Mouse (Mus musculus) forebrain, embryonic 11.5 days (tissue): ENCODE results near the gene Ndufa7. TPM values are rescaled to one million over a fixed set of nuclear protein-coding genes. Genes with fewer than 3 reads are reported as not detected.
"Not testable (repeated sequence)": the region's sequence is repeated elsewhere in the genome, so short reads cannot be mapped to it uniquely, and the experiment has no call there.

Source experiments
- ATAC-seq: fragments of 200-750 bp; cut with Nextera tagmentation; replicated peaks from 2 replicates; pipeline ENCODE4 v1.8.0; 2017; ENCODE audit warnings: moderate TSS enrichment; ENCODE audit not compliant: low FRiP score
- DNase-seq: peaks from one replicate; pipeline ENCODE4 v3.0.0-alpha.2; 2017; ENCODE audit warnings: low spot score
- H3K27ac ChIP-seq: fragments of 300-500 bp; sonication (generic); 2 replicates; pipeline ENCODE4 v1.5.1; 2014; ENCODE audit warnings: low read depth, low read length
- H3K27me3 ChIP-seq: fragments of 300-500 bp; sonication (generic); 2 replicates; pipeline ENCODE4 v1.6.1; 2014; ENCODE audit warnings: mild to moderate bottlenecking, low read length, mixed read lengths; ENCODE audit not compliant: control insufficient read depth, insufficient read depth
- H3K36me3 ChIP-seq: fragments of 300-500 bp; sonication (generic); 2 replicates; pipeline ENCODE4 v1.6.1; 2014; ENCODE audit warnings: mild to moderate bottlenecking, low read length, moderate library complexity, mixed read lengths; ENCODE audit not compliant: control insufficient read depth, insufficient read depth
- H3K4me1 ChIP-seq: fragments of 300-500 bp; sonication (generic); replicated peaks from 2 replicates; pipeline ENCODE4 v1.6.1; 2014; ENCODE audit warnings: low read length, mixed read lengths; ENCODE audit not compliant: control insufficient read depth, insufficient read depth
- H3K4me2 ChIP-seq: fragments of 300-500 bp; sonication (generic); 2 replicates; pipeline ENCODE4 v1.6.1; 2014; ENCODE audit warnings: low read depth, mild to moderate bottlenecking, low read length, moderate library complexity, mixed read lengths; ENCODE audit not compliant: severe bottlenecking
- H3K4me3 ChIP-seq: fragments of 300-500 bp; sonication (generic); 2 replicates; pipeline ENCODE4 v1.5.1; 2014; ENCODE audit warnings: low read depth, low read length
- H3K9ac ChIP-seq: fragments of 300-500 bp; sonication (generic); 2 replicates; pipeline ENCODE4 v1.6.1; 2014; ENCODE audit warnings: low read length
- H3K9me3 ChIP-seq: fragments of 300-500 bp; sonication (generic); 2 replicates; pipeline ENCODE4 v1.6.1; 2016; ENCODE audit warnings: low read length, mixed read lengths; ENCODE audit not compliant: control insufficient read depth
- WGBS: fragments of 180-500 bp; shearing (Covaris S2); extraction: QIAGEN DNeasy Blood & Tissue Kit; methylation state at CpG from one replicate; pipeline ENCODE4 v1.1.7; 2014; 5-methylcytosine and 5-hydroxymethylcytosine counted together
- microRNA-seq: library from miRNA; unstranded; fragments of <30 nt; microRNA quantifications from one replicate; pipeline ENCODE4, GENCODE M21; 2016; ENCODE audit not compliant: insufficient number of aligned reads
- polyA plus RNA-seq: library from polyadenylated mRNA; unstranded; fragments of >200 nt; fragmentation: Nextera tagmentation; extraction: Ambion mirVana; gene quantifications from 2 replicates; pipeline ENCODE4 v1.2.1, GENCODE M21; 2014

The Ndufa7 gene
- polyA plus RNA-seq, 1 experiment from 2014 or later = 374 TPM

DNA sequence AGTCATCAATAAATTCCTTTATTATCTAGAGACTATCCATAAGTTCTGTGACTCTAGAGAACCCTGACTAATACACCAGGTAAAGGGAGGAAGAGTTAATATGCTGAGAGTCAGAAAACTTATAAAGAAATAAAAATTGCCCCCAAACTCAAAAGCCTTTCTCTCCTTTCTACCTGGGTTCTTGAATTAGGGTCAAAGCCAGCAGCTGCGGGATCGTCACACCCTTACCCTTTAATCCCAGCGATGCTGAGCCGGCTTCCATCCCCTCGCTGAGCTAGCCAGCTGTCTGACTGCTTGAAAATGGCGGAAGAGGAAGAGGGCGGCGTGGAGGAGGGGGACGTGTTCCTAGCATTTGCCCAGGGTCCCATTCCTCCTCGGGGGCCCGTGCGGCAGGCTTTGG is 49.2 kb downstream of the Ndufa7 start, which contains the start of gene Gm7029:
Gm7029 (plus strand) TSS at position 301 of the 400 bp plus-strand sequence.
- not testable (repeated sequence) for H3K27me3 ChIP-seq, H3K4me2 ChIP-seq, DNase-seq, H3K4me3 ChIP-seq, H3K36me3 ChIP-seq, ATAC-seq, H3K27ac ChIP-seq, H3K4me1 ChIP-seq, H3K9ac ChIP-seq, H3K9me3 ChIP-seq
- 94% methylated on average over 5 of the region's 12 CpGs for WGBS

DNA sequence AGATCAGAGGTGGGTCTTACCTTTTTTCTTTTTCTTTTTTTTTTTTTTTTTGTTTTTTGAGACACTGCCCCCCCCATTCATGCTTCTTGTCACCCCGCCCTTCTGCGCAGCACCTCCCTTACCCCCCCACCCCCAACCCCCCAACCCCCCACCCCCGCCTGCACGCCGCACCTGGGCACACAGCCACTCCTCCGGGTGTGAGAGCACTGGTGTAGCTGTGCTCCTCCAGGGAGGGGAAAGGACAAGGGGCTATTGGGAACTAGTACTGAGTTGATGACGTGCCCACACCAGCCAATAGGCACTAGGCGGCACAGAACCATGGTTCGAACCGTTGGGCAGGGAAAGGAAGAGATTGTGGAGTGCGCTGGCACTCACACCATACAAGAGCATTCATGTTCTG is 50.0 kb downstream of the Ndufa7 start:
- H3K27me3 ChIP-seq = no peaks in the 10 kb centered on the region
- H3K4me2 ChIP-seq = no peak overlapping the region
- ATAC-seq = no peak
- no peak overlapping the region for H3K4me3 ChIP-seq
- H3K36me3 ChIP-seq = no peaks in the 10 kb centered on the region; the same call in 1 of the 2 replicates
- H3K9me3 ChIP-seq = no peaks in the 10 kb centered on the region
- no peak overlapping the region for H3K9ac ChIP-seq
- no peak overlapping the region for H3K27ac ChIP-seq
- H3K4me1 ChIP-seq = no peaks in the 10 kb centered on the region
- 93% methylated on average over 11 of the region's 11 CpGs for WGBS
- DNase-seq = no peak

DNA sequence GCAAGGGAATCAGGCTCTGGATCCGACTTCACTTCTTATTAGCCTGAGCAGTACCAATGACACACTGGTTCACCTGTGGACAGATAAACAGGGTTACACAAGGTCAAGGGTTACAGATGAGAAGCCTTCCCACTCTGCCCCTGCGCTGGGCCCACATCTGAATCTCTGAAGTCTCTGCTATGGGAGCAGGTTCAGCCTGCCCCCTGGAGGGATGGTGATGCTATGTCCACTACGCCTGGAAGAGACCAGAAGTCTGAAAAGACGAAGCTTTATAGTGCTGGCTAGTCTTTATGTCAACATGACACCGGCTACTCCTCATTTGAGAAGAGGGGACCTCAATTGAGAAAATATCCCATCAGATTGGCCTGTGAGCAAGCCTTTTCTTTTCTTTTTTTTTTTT is 51.4 kb downstream of the Ndufa7 start:
- not testable (repeated sequence) for H3K36me3 ChIP-seq, H3K4me3 ChIP-seq
- WGBS = 83% methylated on average over 5 of the region's 5 CpGs

DNA sequence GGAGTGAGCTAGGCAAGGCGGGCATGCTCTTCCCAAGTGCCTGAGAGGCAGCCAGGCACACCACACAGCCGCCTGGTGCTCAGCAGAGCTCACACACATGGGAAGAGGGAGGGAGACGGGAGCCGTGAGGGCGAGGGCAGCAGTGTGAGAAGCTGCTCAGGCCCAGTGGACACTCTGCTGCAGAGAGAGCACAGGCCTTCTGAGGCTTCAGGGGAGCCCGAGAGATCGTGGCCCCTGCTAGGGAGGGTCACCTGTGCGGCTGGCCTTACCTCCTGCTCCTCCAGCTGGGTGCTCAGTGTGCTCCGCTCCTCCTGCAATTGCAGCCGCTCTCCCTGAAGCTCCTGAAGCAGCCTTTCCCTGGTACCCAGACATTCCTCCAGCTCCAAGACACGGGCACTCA is 59.9 kb downstream of the Ndufa7 start:
- not testable (repeated sequence) for H3K4me1 ChIP-seq, H3K9me3 ChIP-seq, H3K27ac ChIP-seq, H3K36me3 ChIP-seq, H3K4me3 ChIP-seq, DNase-seq, H3K4me2 ChIP-seq, ATAC-seq, H3K9ac ChIP-seq, H3K27me3 ChIP-seq
- 93% methylated on average over 9 of the region's 11 CpGs for WGBS

More for the DNA sequence above, 51.4 kb downstream of the Ndufa7 start:
- not testable (repeated sequence) for DNase-seq, H3K27ac ChIP-seq, H3K27me3 ChIP-seq, ATAC-seq, H3K9ac ChIP-seq, H3K4me2 ChIP-seq, H3K9me3 ChIP-seq, H3K4me1 ChIP-seq

DNA sequence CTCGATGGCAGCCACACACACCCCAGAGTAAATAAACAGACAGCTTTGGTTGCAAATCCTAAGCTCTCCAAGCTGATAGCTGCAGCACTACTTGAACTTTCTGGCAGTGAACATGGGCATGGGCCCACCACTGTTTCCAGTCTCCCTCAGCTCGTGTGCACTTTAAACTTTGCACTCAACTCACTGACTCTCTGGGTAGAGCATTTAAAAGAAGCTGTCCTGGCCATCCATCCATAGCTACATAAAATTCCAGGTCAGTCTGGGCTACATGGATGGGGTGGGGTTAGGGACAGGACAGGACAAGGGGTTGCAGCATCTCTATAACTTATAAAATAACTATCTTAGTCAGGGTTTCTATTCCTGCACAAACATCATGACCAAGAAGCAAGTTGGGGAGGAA is 63.4 kb downstream of the Ndufa7 start:
- not testable (repeated sequence) for H3K27me3 ChIP-seq, DNase-seq, H3K4me2 ChIP-seq, H3K9me3 ChIP-seq, H3K4me3 ChIP-seq, H3K4me1 ChIP-seq, ATAC-seq, H3K27ac ChIP-seq, H3K36me3 ChIP-seq, H3K9ac ChIP-seq
- WGBS = 83% methylated on average over 2 of the region's 2 CpGs

Small RNA genes within 50 kb of the gene (microRNA-seq; reads per million reads assigned to microRNA genes)
- not detected for gene Gm27740

Other genes with a start within 250 kb of the Ndufa7 start
- 71.8 and 85.4 TPM in 2 replicates for gene Zfp414, start 195.5 kb upstream of the Ndufa7 start, polyA plus RNA-seq
- 0.61 and 1.2 TPM in 2 replicates for gene Pram1, start 186.5 kb upstream of the Ndufa7 start, polyA plus RNA-seq
- gene Hnrnpm, start 137.7 kb upstream of the Ndufa7 start, polyA plus RNA-seq = 574 and 590 TPM in 2 replicates
- gene March2, start 105.9 kb upstream of the Ndufa7 start, polyA plus RNA-seq = 39.3 and 40.1 TPM in 2 replicates
- gene Rab11b, start 64.0 kb upstream of the Ndufa7 start, polyA plus RNA-seq = 330 and 338 TPM in 2 replicates
- 16.6 and 20.9 TPM in 2 replicates for gene Angptl4, start 42.7 kb upstream of the Ndufa7 start, polyA plus RNA-seq
- gene Kank3, start 14.1 kb upstream of the Ndufa7 start, polyA plus RNA-seq = 30.4 and 31.1 TPM in 2 replicates
- gene Rps28, start within 50 bp of the Ndufa7 start, polyA plus RNA-seq = 758 and 759 TPM in 2 replicates
- 62.9 and 74.6 TPM in 2 replicates for gene Cd320, start 18.5 kb downstream of the Ndufa7 start, polyA plus RNA-seq
- gene Gm7029, start 49.3 kb downstream of the Ndufa7 start, polyA plus RNA-seq = not detected in 2 replicates
- gene Kifc1, start 66.1 kb downstream of the Ndufa7 start, polyA plus RNA-seq = 16.0 and 20.4 TPM in 2 replicates
- 0.24 TPM in 1 of 2 replicates, not detected in the other for gene Platr17, start 80.6 kb downstream of the Ndufa7 start, polyA plus RNA-seq
- gene Daxx, start 84.8 kb downstream of the Ndufa7 start, polyA plus RNA-seq = 68.2 and 73.8 TPM in 2 replicates
- 13.9 and 15.5 TPM in 2 replicates for gene Tapbp, start 91.3 kb downstream of the Ndufa7 start, polyA plus RNA-seq
- 13.0 and 14.9 TPM in 2 replicates for gene Zbtb22, start 91.3 kb downstream of the Ndufa7 start, polyA plus RNA-seq
- gene Rgl2, start 105.0 kb downstream of the Ndufa7 start, polyA plus RNA-seq = 48.0 and 51.5 TPM in 2 replicates
- 202 and 214 TPM in 2 replicates for gene Pfdn6, start 115.8 kb downstream of the Ndufa7 start, polyA plus RNA-seq
- gene Wdr46, start 116.1 kb downstream of the Ndufa7 start, polyA plus RNA-seq = 42.6 and 47.2 TPM in 2 replicates
- 4.0 and 4.3 TPM in 2 replicates for gene B3galt4, start 126.9 kb downstream of the Ndufa7 start, polyA plus RNA-seq
- gene Vps52, start 131.2 kb downstream of the Ndufa7 start, polyA plus RNA-seq = 44.0 and 46.8 TPM in 2 replicates
- gene Rps18, start 131.4 kb downstream of the Ndufa7 start, polyA plus RNA-seq = 1,265 and 1,326 TPM in 2 replicates
- 35.7 and 40.1 TPM in 2 replicates for gene H2-K1, start 175.8 kb downstream of the Ndufa7 start, polyA plus RNA-seq
- 7.5 and 8.3 TPM in 2 replicates for gene Ring1, start 200.1 kb downstream of the Ndufa7 start, polyA plus RNA-seq
- gene H2-Ke6, start 203.5 kb downstream of the Ndufa7 start, polyA plus RNA-seq = 81.7 and 101 TPM in 2 replicates
- 99.6 and 104 TPM in 2 replicates for gene Slc39a7, start 207.1 kb downstream of the Ndufa7 start, polyA plus RNA-seq
- gene Rxrb, start 207.2 kb downstream of the Ndufa7 start, polyA plus RNA-seq = 32.8 and 40.3 TPM in 2 replicates
- gene Col11a2, start 214.9 kb downstream of the Ndufa7 start, polyA plus RNA-seq = 1.3 and 1.7 TPM in 2 replicates